Mouse (Mus musculus) G1E (cell line): Measurements from ENCODE around the gene Ntm. TPM values are rescaled to one million over a fixed set of nuclear protein-coding genes. Genes with fewer than 3 reads are reported as not detected.

ENCODE experiments used
- ATAC-seq: 2 replicates; pipeline ENCODE4 v1.8.0; 2016; ENCODE audit warnings: mild to moderate bottlenecking; ENCODE audit not compliant: insufficient number of reproducible peaks, poor library complexity, low FRiP score, severe bottlenecking; ENCODE audit errors: extremely low read depth
- DNase-seq: peaks from one replicate; pipeline ENCODE4 v3.0.0; 2012; ENCODE audit warnings: low spot score
- H3K27me3 ChIP-seq: 2 replicates; pipeline ENCODE4 v1.6.1; 2012; ENCODE audit warnings: mild to moderate bottlenecking, low read length, inconsistent platforms; ENCODE audit not compliant: insufficient read depth
- H3K36me3 ChIP-seq: replicated peaks from 2 replicates; pipeline ENCODE3; 2012; ENCODE audit warnings: mild to moderate bottlenecking, inconsistent platforms
- H3K4me1 ChIP-seq: 2 replicates; pipeline ENCODE4 v1.6.1; 2012; ENCODE audit warnings: low read depth, low read length, inconsistent platforms, mixed read lengths; ENCODE audit not compliant: insufficient read depth
- H3K4me3 ChIP-seq: 2 replicates; pipeline ENCODE4 v1.5.1; 2012; ENCODE audit warnings: low read depth, mild to moderate bottlenecking, inconsistent platforms, low read length, moderate library complexity, mixed read lengths
- H3K9me3 ChIP-seq: replicated peaks from 2 replicates; pipeline ENCODE4 v1.6.1; 2012; ENCODE audit warnings: inconsistent platforms
- CTCF ChIP-seq: IDR thresholded peaks from 2 replicates; pipeline ENCODE4 v1.5.1; 2012; ENCODE audit warnings: low read depth, low read length, inconsistent platforms, mixed read lengths
- GATA1 ChIP-seq: IDR thresholded peaks from 2 replicates; pipeline ENCODE4 v1.6.1; 2012; ENCODE audit warnings: borderline replicate concordance, low read length, inconsistent platforms, mixed read lengths
- GATA2 ChIP-seq: IDR thresholded peaks from 2 replicates; pipeline ENCODE4 v1.6.1; 2012; ENCODE audit warnings: low read depth, low read length, inconsistent platforms, borderline replicate concordance
- POLR2AphosphoS5 ChIP-seq: IDR thresholded peaks from 2 replicates; pipeline ENCODE4 v1.6.1; 2012; ENCODE audit warnings: low read depth, low read length, inconsistent platforms; ENCODE audit not compliant: insufficient replicate concordance
- TAL1 ChIP-seq: conservative IDR thresholded peaks from 2 replicates; pipeline ENCODE4 v1.6.1; 2012; ENCODE audit warnings: low read depth, low read length, inconsistent platforms, mixed read lengths
- polyA plus RNA-seq: library from polyadenylated mRNA; stranded (reverse); fragments of >175 nt; gene quantifications from 2 replicates; pipeline ENCODE4 v1.2.3, GENCODE M21; 2012
- total RNA-seq, 2 experiments: library from RNA; stranded (forward) in 1 of 2; stranded (reverse) in 1 of 2; fragments of 200-1000 nt in 1 of 2; fragments of >200 nt in 1 of 2; fragmentation: Nextera tagmentation in 1 of 2; gene quantifications; 2 replicates each; pipeline ENCODE4 v1.2.3; 2014 to 2017

Gene Ntm
- total and polyA plus RNA-seq, 3 experiments: 0.11 TPM; not detected in 2

GRCm38 (mm10) chr9:29533556-29533955 lies 429.4 kb downstream of the Ntm start:
- no peaks in the 10 kb centered on the region for H3K27me3 ChIP-seq
- ATAC-seq: no peak
- no peaks in the 10 kb centered on the region for H3K4me1 ChIP-seq
- no peak for TF ChIP-seq GATA2
- TF ChIP-seq TAL1: no peak
- TF ChIP-seq CTCF: no peak
- TF ChIP-seq POLR2AphosphoS5: no peak
- TF ChIP-seq GATA1: no peak
- no peaks in the 10 kb centered on the region for H3K36me3 ChIP-seq
- H3K4me3 ChIP-seq: no peak overlapping the region
- DNase-seq: no peak
- peaks cover 12% of the 10 kb centered on the region for H3K9me3 ChIP-seq

- Histone ChIP-seq H3K4me1 (no peaks in the 10 kb centered on the region), H3K36me3 (no peaks in the 10 kb centered on the region), H3K9me3 (peaks cover 12% of the 10 kb centered on the region), H3K27me3 (no peaks in the 10 kb centered on the region), H3K4me3 (no peak overlapping the region)
- DNase-seq: no peak
- ATAC-seq: no peak
- no peak for TF ChIP-seq GATA2
- no peak for TF ChIP-seq POLR2AphosphoS5
- no peak for TF ChIP-seq GATA1
- no peak for TF ChIP-seq CTCF
- no peak for TF ChIP-seq TAL1
Measured at GRCm38 (mm10) chr9:29531147-29531917, 431.6 kb downstream of the Ntm start.

GRCm38 (mm10) chr9:29524109-29524508 lies 438.8 kb downstream of the Ntm start:
- H3K4me3 ChIP-seq: no peak overlapping the region
- no peaks in the 10 kb centered on the region for H3K4me1 ChIP-seq
- no peak for TF ChIP-seq GATA2
- no peak for TF ChIP-seq TAL1
- no peak for TF ChIP-seq POLR2AphosphoS5
- no peak for TF ChIP-seq GATA1
- no peak for TF ChIP-seq CTCF
- ATAC-seq: no peak
- no peaks in the 10 kb centered on the region for H3K27me3 ChIP-seq
- DNase-seq: no peak
- no peaks in the 10 kb centered on the region for H3K36me3 ChIP-seq
- H3K9me3 ChIP-seq: peaks cover 7% of the 10 kb centered on the region; the same call in 1 of the 2 replicates

GRCm38 (mm10) chr9:29523221-29523620 lies 439.7 kb downstream of the Ntm start:
- DNase-seq (no peak), ATAC-seq (no peak)
- H3K4me3 ChIP-seq: no peak overlapping the region
- peaks cover 7% of the 10 kb centered on the region; the same call in 1 of the 2 replicates for H3K9me3 ChIP-seq
- no peaks in the 10 kb centered on the region for H3K27me3 ChIP-seq
- H3K36me3 ChIP-seq: no peaks in the 10 kb centered on the region
- no peaks in the 10 kb centered on the region for H3K4me1 ChIP-seq
- TF ChIP-seq POLR2AphosphoS5: no peak

GRCm38 (mm10) chr9:29519181-29519580 lies 443.8 kb downstream of the Ntm start:
- no peaks in the 10 kb centered on the region for H3K27me3 ChIP-seq
- TF ChIP-seq TAL1 (no peak), GATA2 (no peak), GATA1 (no peak), CTCF (no peak), POLR2AphosphoS5 (no peak)
- ATAC-seq: no peak
- DNase-seq: no peak
- H3K4me1 ChIP-seq: no peaks in the 10 kb centered on the region
- peaks cover 14% of the 10 kb centered on the region for H3K9me3 ChIP-seq
- H3K4me3 ChIP-seq: no peak overlapping the region
- no peaks in the 10 kb centered on the region for H3K36me3 ChIP-seq

GRCm38 (mm10) chr9:29516688-29517087 lies 446.3 kb downstream of the Ntm start:
- Histone ChIP-seq H3K36me3 (no peaks in the 10 kb centered on the region), H3K9me3 (peaks cover 11% of the 10 kb centered on the region), H3K4me1 (no peaks in the 10 kb centered on the region), H3K27me3 (no peaks in the 10 kb centered on the region), H3K4me3 (no peak overlapping the region)
- DNase-seq (no peak), ATAC-seq (no peak)
- TF ChIP-seq GATA2 (no peak), TAL1 (no peak), GATA1 (no peak), POLR2AphosphoS5 (no peak), CTCF (no peak)
